Mouse (Mus musculus) limb, embryonic 12.5 days (tissue): ENCODE data around the gene Xab2. TPM values are rescaled to one million over a fixed set of nuclear protein-coding genes. Genes with fewer than 3 reads are reported as not detected.

Experiments
- ATAC-seq: fragments of 200-750 bp; cut with Nextera tagmentation; 2 replicates; pipeline ENCODE4 v1.8.0; 2017; ENCODE audit warnings: low read depth, moderate TSS enrichment; ENCODE audit not compliant: insufficient number of reproducible peaks, insufficient read depth, low FRiP score, low TSS enrichment
- H3K27ac ChIP-seq: fragments of 300-500 bp; sonication (generic); 2 replicates; pipeline ENCODE4 v1.5.1; 2016; ENCODE audit warnings: mild to moderate bottlenecking, moderate library complexity
- H3K27me3 ChIP-seq: fragments of 300-500 bp; sonication (generic); 2 replicates; pipeline ENCODE4 v1.6.1; 2016; ENCODE audit warnings: mild to moderate bottlenecking, moderate library complexity
- H3K36me3 ChIP-seq: fragments of 300-500 bp; sonication (generic); 2 replicates; pipeline ENCODE4 v1.6.1; 2016; ENCODE audit warnings: mild to moderate bottlenecking, moderate library complexity
- H3K4me1 ChIP-seq: fragments of 300-500 bp; sonication (generic); replicated peaks from 2 replicates; pipeline ENCODE4 v1.6.1; 2016
- H3K4me2 ChIP-seq: fragments of 300-500 bp; sonication (generic); 2 replicates; pipeline ENCODE4 v1.6.1; 2016; ENCODE audit warnings: mild to moderate bottlenecking, moderate library complexity
- H3K4me3 ChIP-seq: fragments of 300-500 bp; sonication (generic); replicated peaks from 2 replicates; pipeline ENCODE4 v1.5.1; 2016; ENCODE audit warnings: mild to moderate bottlenecking
- H3K9ac ChIP-seq: fragments of 300-500 bp; sonication (generic); replicated peaks from 2 replicates; pipeline ENCODE4 v1.6.1; 2016; ENCODE audit warnings: mild to moderate bottlenecking, moderate library complexity
- H3K9me3 ChIP-seq: fragments of 300-500 bp; sonication (generic); 2 replicates; pipeline ENCODE4 v1.6.1; 2016; ENCODE audit warnings: mild to moderate bottlenecking, moderate library complexity
- WGBS: fragments of 180-500 bp; shearing (Covaris S2); methylation state at CpG from one replicate; pipeline ENCODE4 v1.1.7; 2016; 5-methylcytosine and 5-hydroxymethylcytosine counted together
- polyA plus RNA-seq: library from polyadenylated mRNA; unstranded; fragments of >200 nt; fragmentation: Nextera tagmentation; extraction: Ambion mirVana; gene quantifications from 2 replicates; pipeline ENCODE4 v1.2.1, GENCODE M21; 2016

Gene Xab2
- polyA plus RNA-seq, 1 experiment from 2014 or later, result 67.7 TPM

- Histone ChIP-seq H3K4me1 (no peaks in the 10 kb centered on the region), H3K9ac (no peak overlapping the region), H3K9me3 (no peaks in the 10 kb centered on the region), H3K36me3 (peaks cover 100% of the 10 kb centered on the region), H3K27me3 (no peaks in the 10 kb centered on the region), H3K4me3 (no peak overlapping the region), H3K27ac (no peak overlapping the region), H3K4me2 (no peak overlapping the region)
- ATAC-seq, result no peak
- WGBS, result 87% methylated on average over 12 of the region's 12 CpGs
Measured at GRCm38 (mm10) chr8:3609046-3609815, 11.9 kb downstream of the Xab2 start.

- Histone ChIP-seq H3K4me1 (no peaks in the 10 kb centered on the region), H3K4me2 (no peak overlapping the region), H3K4me3 (no peak overlapping the region), H3K9ac (no peak overlapping the region), H3K9me3 (no peaks in the 10 kb centered on the region), H3K36me3 (peaks cover 99% of the 10 kb centered on the region), H3K27ac (no peak overlapping the region), H3K27me3 (no peaks in the 10 kb centered on the region)
- ATAC-seq, result no peak
- 94% methylated on average over 7 of the region's 7 CpGs for WGBS
Measured at GRCm38 (mm10) chr8:3607822-3608221, 13.3 kb downstream of the Xab2 start.

- H3K4me1 ChIP-seq, result no peaks in the 10 kb centered on the region
- no peak overlapping the region for H3K4me2 ChIP-seq
- ATAC-seq, result no peak
- WGBS, result 88% methylated on average over 16 of the region's 16 CpGs
- no peak overlapping the region for H3K27ac ChIP-seq
- peaks cover 91% of the 10 kb centered on the region for H3K36me3 ChIP-seq
- no peaks in the 10 kb centered on the region for H3K27me3 ChIP-seq
- no peaks in the 10 kb centered on the region for H3K9me3 ChIP-seq
- H3K9ac ChIP-seq, result no peak overlapping the region
- H3K4me3 ChIP-seq, result no peak overlapping the region
Measured at GRCm38 (mm10) chr8:3606593-3606992, 14.5 kb downstream of the Xab2 start.

- WGBS, result 77% methylated on average over 13 of the region's 13 CpGs
- ATAC-seq, result no peak
- H3K27ac ChIP-seq, result no peak overlapping the region
- peaks cover 86% of the 10 kb centered on the region for H3K36me3 ChIP-seq
- H3K9ac ChIP-seq, result no peak overlapping the region
- no peak overlapping the region for H3K4me3 ChIP-seq
- no peaks in the 10 kb centered on the region for H3K27me3 ChIP-seq
- no peaks in the 10 kb centered on the region for H3K4me1 ChIP-seq
- no peak overlapping the region for H3K4me2 ChIP-seq
- H3K9me3 ChIP-seq, result no peaks in the 10 kb centered on the region
Measured at GRCm38 (mm10) chr8:3603439-3603838, 17.7 kb downstream of the Xab2 start.

- ATAC-seq, result no peak
Measured at GRCm38 (mm10) chr8:3600401-3600800, 20.7 kb downstream of the Xab2 start.

GRCm38 (mm10) chr8:3599219-3599618 lies 21.9 kb downstream of the Xab2 start:
- Histone ChIP-seq H3K9ac (no peak overlapping the region), H3K27ac (no peak overlapping the region), H3K4me1 (no peaks in the 10 kb centered on the region), H3K4me3 (no peak overlapping the region), H3K36me3 (peaks cover 45% of the 10 kb centered on the region), H3K27me3 (no peaks in the 10 kb centered on the region), H3K4me2 (no peak overlapping the region), H3K9me3 (no peaks in the 10 kb centered on the region)
- WGBS, result 65% methylated on average over 1 of the region's 1 CpGs
- no peak for ATAC-seq

More at GRCm38 (mm10) chr8:3600401-3600800, 20.7 kb downstream of the Xab2 start:
- Histone ChIP-seq H3K9ac (no peak overlapping the region), H3K4me1 (no peaks in the 10 kb centered on the region), H3K4me2 (no peak overlapping the region), H3K27ac (no peak overlapping the region), H3K36me3 (peaks cover 57% of the 10 kb centered on the region), H3K4me3 (no peak overlapping the region), H3K27me3 (no peaks in the 10 kb centered on the region), H3K9me3 (no peaks in the 10 kb centered on the region)
- WGBS, result 91% methylated on average over 6 of the region's 6 CpGs

- ATAC-seq, result no peak
- Histone ChIP-seq H3K4me1 (no peaks in the 10 kb centered on the region), H3K4me2 (no peak overlapping the region), H3K27me3 (no peaks in the 10 kb centered on the region), H3K27ac (no peak overlapping the region), H3K9me3 (no peaks in the 10 kb centered on the region), H3K36me3 (peaks cover 33% of the 10 kb centered on the region), H3K4me3 (no peak overlapping the region), H3K9ac (no peak overlapping the region)
- 67% methylated on average over 3 of the region's 3 CpGs for WGBS
Measured at GRCm38 (mm10) chr8:3598054-3598453, 23.1 kb downstream of the Xab2 start.

GRCm38 (mm10) chr8:3594466-3594865 lies 26.6 kb downstream of the Xab2 start:
- no peaks in the 10 kb centered on the region for H3K9me3 ChIP-seq
- H3K36me3 ChIP-seq, result peaks cover 10% of the 10 kb centered on the region
- no peak overlapping the region for H3K4me2 ChIP-seq
- no peaks in the 10 kb centered on the region for H3K27me3 ChIP-seq
- H3K4me3 ChIP-seq, result no peak overlapping the region
- ATAC-seq, result no peak
- 87% methylated on average over 2 of the region's 2 CpGs for WGBS
- no peak overlapping the region for H3K9ac ChIP-seq
- no peak overlapping the region for H3K27ac ChIP-seq
- no peaks in the 10 kb centered on the region for H3K4me1 ChIP-seq

GRCm38 (mm10) chr8:3593470-3593869 lies 27.6 kb downstream of the Xab2 start:
- H3K4me3 ChIP-seq, result no peak overlapping the region
- peaks cover 4% of the 10 kb centered on the region; the same call in 1 of the 2 replicates for H3K4me1 ChIP-seq
- WGBS, result 65% methylated on average over 3 of the region's 3 CpGs
- H3K4me2 ChIP-seq, result no peak overlapping the region
- H3K9ac ChIP-seq, result no peak overlapping the region
- no peaks in the 10 kb centered on the region for H3K9me3 ChIP-seq
- no peak overlapping the region for H3K27ac ChIP-seq
- peaks cover 1% of the 10 kb centered on the region; the same call in 1 of the 2 replicates for H3K36me3 ChIP-seq
- H3K27me3 ChIP-seq, result no peaks in the 10 kb centered on the region
- ATAC-seq, result no peak

GRCm38 (mm10) chr8:3588258-3588633 lies 32.9 kb downstream of the Xab2 start:
- Histone ChIP-seq H3K9ac (peak overlapping the region; percentile 71), H3K4me3 (peak overlapping the region; percentile 76), H3K27ac (peak overlapping the region; percentile 53; the same call in 1 of the 2 replicates), H3K36me3 (no peaks in the 10 kb centered on the region), H3K27me3 (peaks cover 16% of the 10 kb centered on the region), H3K9me3 (no peaks in the 10 kb centered on the region), H3K4me1 (peaks cover 11% of the 10 kb centered on the region; the same call in 1 of the 2 replicates), H3K4me2 (peak overlapping the region; percentile 91)
- WGBS, result under 1% methylated on average over 8 of the region's 11 CpGs
- ATAC-seq, result peak; percentile 44

- peaks cover 11% of the 10 kb centered on the region; the same call in 1 of the 2 replicates for H3K4me1 ChIP-seq
- H3K36me3 ChIP-seq, result no peaks in the 10 kb centered on the region
- under 1% methylated on average over 75 of the region's 77 CpGs for WGBS
- H3K27me3 ChIP-seq, result peaks cover 16% of the 10 kb centered on the region
- peak overlapping the region; percentile 71 for H3K9ac ChIP-seq
- H3K4me2 ChIP-seq, result peak overlapping the region; percentile 91
- H3K4me3 ChIP-seq, result peak overlapping the region; percentile 76
- H3K27ac ChIP-seq, result peak overlapping the region; percentile 53
- peak; percentile 72 for ATAC-seq
- H3K9me3 ChIP-seq, result no peaks in the 10 kb centered on the region
Measured at GRCm38 (mm10) chr8:3587391-3588257, 33.5 kb downstream of the Xab2 start.
